Mouse (Mus musculus): ENCODE measurements around the gene Cpsf3.

- no peak for TF ChIP-seq HCFC1 (IDR thresholded peaks at IDR 0.05; ENCODE audit: borderline replicate concordance, insufficient read depth, low read length)
- TF ChIP-seq MAFK (IDR thresholded peaks at IDR 0.05; ENCODE audit: insufficient read depth, low read depth, low read length): no peak
- TF ChIP-seq CHD2 (IDR thresholded peaks at IDR 0.05; ENCODE audit: low read depth, low read length): no peak
- TF ChIP-seq ZNF384 (IDR thresholded peaks at IDR 0.05; ENCODE audit: low read depth, low read length): no peak
- no peak for TF ChIP-seq ZC3H11A (IDR thresholded peaks at IDR 0.05; ENCODE audit: borderline replicate concordance, low read depth, low read length)
Measured at GRCm38 (mm10) chr12:21322856-21323255, 37.7 kb downstream of the Cpsf3 start.
